Mouse (Mus musculus) urinary bladder, adult 18-20 months (tissue): ENCODE measurements around the gene Eral1.

Experiments used
- DNase-seq, 2 experiments: peaks; one replicate each; pipeline ENCODE4 v3.0.0; 2022; ENCODE audit warnings: low spot score in 2 of 2, mixed read lengths in 2 of 2

Gene Eral1

GRCm38 (mm10) chr11:78037831-78038752 is 42.1 kb downstream of the Eral1 start, which contains the start of gene Flot2:
Gene Flot2 (plus strand): TSS chr11:78037931.
- peak; percentile 56 to 73 for DNase-seq

DNA sequence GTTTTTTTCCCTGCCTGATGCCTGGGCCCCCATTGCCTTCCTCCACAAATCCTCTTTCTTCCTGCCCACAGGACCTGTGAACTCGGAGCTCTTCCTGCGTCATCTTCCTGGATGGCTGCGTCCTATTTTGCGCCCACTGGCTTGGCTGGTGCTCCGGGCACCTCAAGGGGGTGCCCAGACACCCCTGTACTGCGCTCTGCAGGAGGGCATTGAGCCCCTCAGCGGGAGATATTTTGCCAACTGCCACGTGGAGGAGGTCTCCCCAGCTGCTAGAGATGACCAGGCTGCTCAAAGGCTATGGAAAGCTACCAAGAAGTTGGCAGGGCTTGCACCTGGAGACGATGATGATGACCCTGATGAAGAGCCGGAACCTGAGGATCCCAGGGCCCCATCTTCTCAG is 43.4 kb downstream of the Eral1 start:
- no peak for DNase-seq

DNA sequence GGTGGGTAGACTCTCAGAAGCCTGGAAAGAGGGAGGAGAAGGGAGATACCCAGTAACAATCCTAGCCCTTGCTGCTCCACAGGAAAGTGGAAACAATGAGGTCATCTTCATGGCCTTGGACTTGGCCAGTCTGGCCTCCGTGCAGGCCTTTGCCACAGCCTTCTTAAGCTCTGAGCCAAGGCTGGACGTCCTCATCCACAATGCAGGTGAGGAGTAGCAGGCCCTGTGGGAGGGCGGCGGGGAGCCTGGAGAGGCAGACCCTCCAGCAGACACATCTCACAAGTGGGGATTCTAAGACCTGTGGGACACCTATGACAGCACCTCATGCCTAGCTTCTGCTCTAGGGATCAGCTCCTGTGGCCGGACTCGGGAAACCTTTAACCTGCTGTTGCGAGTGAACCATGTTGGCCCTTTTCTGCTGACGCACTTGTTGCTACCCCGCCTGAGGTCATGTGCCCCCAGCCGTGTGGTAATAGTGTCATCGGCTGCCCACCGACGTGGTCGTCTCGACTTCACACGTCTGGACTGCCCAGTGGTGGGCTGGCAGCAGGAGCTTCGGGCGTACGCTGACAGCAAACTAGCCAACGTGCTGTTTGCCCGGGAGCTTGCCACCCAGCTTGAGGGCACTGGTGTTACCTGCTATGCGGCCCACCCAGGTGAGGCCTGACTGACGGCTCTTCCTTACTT is 46.1 kb downstream of the Eral1 start:
- DNase-seq = no peak

DNA sequence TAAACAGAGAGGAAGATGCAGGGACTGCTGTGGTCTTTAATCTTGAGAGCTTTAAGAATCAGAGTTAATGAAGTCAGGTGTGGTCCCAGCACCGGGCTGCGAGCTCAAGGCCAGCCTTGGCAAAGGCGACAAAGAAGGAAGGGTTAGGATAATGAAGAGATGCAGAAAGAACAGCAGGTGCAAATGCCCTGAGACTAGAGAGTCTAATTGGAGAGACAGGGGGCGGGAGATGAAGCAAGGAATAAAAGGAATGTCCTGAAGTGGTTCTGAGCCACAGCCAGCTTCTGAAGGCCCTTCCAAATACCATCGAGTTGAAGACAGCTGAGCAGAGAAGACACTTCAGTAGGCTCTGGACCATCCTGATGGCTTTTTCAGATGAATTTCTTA is 47.4 kb downstream of the Eral1 start:
- no peak for DNase-seq

- peak; percentile 85 to 89 for DNase-seq
Observed at GRCm38 (mm10) chr11:78031947-78032808, 48.0 kb downstream of the Eral1 start, which contains the start of gene Dhrs13. Gene Dhrs13 (plus strand): TSS chr11:78032280.

GRCm38 (mm10) chr11:78031389-78031788 is 48.8 kb downstream of the Eral1 start:
- DNase-seq = no peak

DNA sequence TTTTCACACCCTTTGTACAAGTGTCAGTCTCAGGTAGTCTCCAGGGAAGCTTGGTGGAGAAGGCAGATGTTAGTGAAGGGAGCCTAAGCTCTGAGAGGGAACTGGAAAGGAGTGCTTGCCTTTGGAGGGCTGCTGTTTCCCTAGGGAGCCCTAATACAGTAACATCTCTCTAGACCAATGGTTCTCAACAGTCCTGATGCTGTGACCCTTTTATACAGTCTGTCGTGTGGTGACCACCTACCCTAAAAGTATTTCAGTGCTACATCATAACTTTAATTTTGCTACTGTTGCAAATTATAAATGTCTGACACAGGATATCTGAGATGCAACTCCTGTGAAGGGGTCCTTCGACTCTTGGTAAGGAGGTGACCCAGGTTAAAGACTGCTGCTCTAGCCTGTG is 49.6 kb downstream of the Eral1 start:
- DNase-seq = no peak

GRCm38 (mm10) chr11:78029240-78029639 is 50.9 kb downstream of the Eral1 start:
- DNase-seq = no peak

GRCm38 (mm10) chr11:78023607-78024006 is 56.6 kb downstream of the Eral1 start:
- no peak for DNase-seq
